Mouse (Mus musculus) forebrain, postnatal 0 days (tissue): ENCODE measurements around the gene Ptma. TPM values are rescaled to one million over a fixed set of nuclear protein-coding genes. Genes with fewer than 3 reads are reported as not detected.
"Not testable (repeated sequence)": the region's sequence is repeated elsewhere in the genome, so short reads cannot be mapped to it uniquely, and the experiment has no call there.

Experiments
- ATAC-seq: fragments of 200-750 bp; cut with Nextera tagmentation; 2 replicates; pipeline ENCODE4 v1.8.0; 2017; ENCODE audit warnings: mild to moderate bottlenecking, moderate library complexity
- DNase-seq: peaks from one replicate; pipeline ENCODE4 v3.0.0-alpha.2; 2015
- H3K27ac ChIP-seq: fragments of 300-500 bp; sonication (generic); 2 replicates; pipeline ENCODE4 v1.5.1; 2014; ENCODE audit warnings: low read depth, mild to moderate bottlenecking, antibody characterized with exemption, low read length, moderate library complexity, mixed read lengths
- H3K27me3 ChIP-seq: fragments of 300-500 bp; sonication (generic); 2 replicates; pipeline ENCODE4 v1.6.1; 2014; ENCODE audit warnings: mild to moderate bottlenecking, low read length, mixed read lengths; ENCODE audit not compliant: insufficient read depth
- H3K36me3 ChIP-seq: fragments of 300-500 bp; sonication (generic); 2 replicates; pipeline ENCODE4 v1.6.1; 2014; ENCODE audit warnings: mild to moderate bottlenecking, moderate library complexity; ENCODE audit not compliant: insufficient read depth
- H3K4me1 ChIP-seq: fragments of 300-500 bp; sonication (generic); 2 replicates; pipeline ENCODE4 v1.6.1; 2014; ENCODE audit warnings: antibody characterized with exemption; ENCODE audit not compliant: insufficient read depth
- H3K4me2 ChIP-seq: fragments of 300-500 bp; sonication (generic); 2 replicates; pipeline ENCODE4 v1.6.1; 2014; ENCODE audit warnings: low read depth, mild to moderate bottlenecking, moderate library complexity
- H3K4me3 ChIP-seq: fragments of 300-500 bp; sonication (generic); 2 replicates; pipeline ENCODE4 v1.5.1; 2014; ENCODE audit warnings: low read depth, low read length, mixed read lengths
- H3K9ac ChIP-seq: fragments of 300-500 bp; sonication (generic); 2 replicates; pipeline ENCODE4 v1.6.1; 2014; ENCODE audit warnings: mild to moderate bottlenecking
- H3K9me3 ChIP-seq: fragments of 300-500 bp; sonication (generic); 2 replicates; pipeline ENCODE4 v1.6.1; 2016; ENCODE audit warnings: low read length
- CTCF ChIP-seq: sonication (generic); IDR thresholded peaks from 2 replicates; pipeline ENCODE4 v1.5.1; 2016; ENCODE audit warnings: antibody characterized with exemption, control low read depth, low read depth
- WGBS: fragments of 180-500 bp; shearing (Covaris S2); extraction: QIAGEN DNeasy Blood & Tissue Kit; methylation state at CpG from one replicate; pipeline ENCODE4 v1.1.7; 2014; 5-methylcytosine and 5-hydroxymethylcytosine counted together
- polyA plus RNA-seq: library from polyadenylated mRNA; unstranded; fragments of >200 nt; fragmentation: Nextera tagmentation; extraction: Ambion mirVana; gene quantifications from 2 replicates; pipeline ENCODE4 v1.2.1, GENCODE M21; 2015
- total RNA-seq: library from RNA; depleted of rRNA; stranded (reverse); fragments of >200 nt; gene quantifications from 2 replicates; pipeline ENCODE4 v1.2.3, GENCODE M21; 2014

Gene Ptma
- total and polyA plus RNA-seq, 2 experiments from 2014 or later = 1,724 to 1,968 TPM

GRCm38 (mm10) chr1:86482288-86482687 is 44.2 kb upstream of the Ptma start:
- TF ChIP-seq CTCF = no peak
- ATAC-seq (no peak), DNase-seq (no peak)
- no peaks in the 10 kb centered on the region for H3K4me1 ChIP-seq
- H3K4me2 ChIP-seq = no peak overlapping the region
- H3K27me3 ChIP-seq = no peaks in the 10 kb centered on the region
- no peak overlapping the region for H3K4me3 ChIP-seq
- H3K9ac ChIP-seq = no peak overlapping the region
- WGBS = 78% methylated on average over 11 of the region's 11 CpGs
- H3K36me3 ChIP-seq = no peaks in the 10 kb centered on the region
- H3K9me3 ChIP-seq = no peaks in the 10 kb centered on the region
- no peak overlapping the region for H3K27ac ChIP-seq

GRCm38 (mm10) chr1:86482761-86483160 is 43.8 kb upstream of the Ptma start:
- Histone ChIP-seq H3K9ac (no peak overlapping the region), H3K4me2 (no peak overlapping the region), H3K27ac (no peak overlapping the region), H3K4me1 (no peaks in the 10 kb centered on the region), H3K4me3 (no peak overlapping the region), H3K36me3 (no peaks in the 10 kb centered on the region), H3K9me3 (no peaks in the 10 kb centered on the region), H3K27me3 (no peaks in the 10 kb centered on the region)
- WGBS = 10% methylated on average over 1 of the region's 1 CpGs
- ATAC-seq = no peak
- DNase-seq = no peak
- no peak for TF ChIP-seq CTCF

GRCm38 (mm10) chr1:86485346-86485745 is 41.2 kb upstream of the Ptma start:
- Histone ChIP-seq H3K9ac (no peak overlapping the region), H3K9me3 (no peaks in the 10 kb centered on the region), H3K27ac (no peak overlapping the region), H3K4me3 (no peak overlapping the region), H3K36me3 (no peaks in the 10 kb centered on the region), H3K27me3 (no peaks in the 10 kb centered on the region), H3K4me2 (no peak overlapping the region), H3K4me1 (peaks cover 10% of the 10 kb centered on the region; the same call in 1 of the 2 replicates)
- no peak for TF ChIP-seq CTCF
- no peak for ATAC-seq
- 93% methylated on average over 1 of the region's 1 CpGs for WGBS
- no peak for DNase-seq

GRCm38 (mm10) chr1:86485858-86486257 is 40.7 kb upstream of the Ptma start:
- ATAC-seq, H3K9ac ChIP-seq, DNase-seq, H3K27me3 ChIP-seq, H3K4me3 ChIP-seq, H3K27ac ChIP-seq, H3K9me3 ChIP-seq, H3K36me3 ChIP-seq, H3K4me2 ChIP-seq: not testable (repeated sequence)
- 96% methylated on average over 6 of the region's 6 CpGs for WGBS
- H3K4me1 ChIP-seq = peaks cover 10% of the 10 kb centered on the region; the same call in 1 of the 2 replicates

GRCm38 (mm10) chr1:86486703-86487294 is 39.7 kb upstream of the Ptma start:
- Histone ChIP-seq H3K27me3 (no peaks in the 10 kb centered on the region), H3K36me3 (no peaks in the 10 kb centered on the region), H3K4me2 (peak overlapping the region; percentile 60), H3K9ac (peak overlapping the region; percentile 85), H3K4me1 (peaks cover 11% of the 10 kb centered on the region; the same call in 1 of the 2 replicates), H3K27ac (peak overlapping the region; percentile 100), H3K9me3 (no peaks in the 10 kb centered on the region), H3K4me3 (peak overlapping the region; percentile 53)
- WGBS = 8% methylated on average over 13 of the region's 13 CpGs
- no peak for TF ChIP-seq CTCF
- ATAC-seq = no peak
- no peak for DNase-seq

- WGBS = 2% methylated on average over 70 of the region's 74 CpGs
- Histone ChIP-seq H3K27me3 (no peaks in the 10 kb centered on the region), H3K4me3 (peak overlapping the region; percentile 53), H3K4me1 (peaks cover 14% of the 10 kb centered on the region; the same call in 1 of the 2 replicates), H3K9ac (peak overlapping the region; percentile 85), H3K4me2 (peak overlapping the region; percentile 60), H3K36me3 (no peaks in the 10 kb centered on the region), H3K27ac (peak overlapping the region; percentile 100), H3K9me3 (no peaks in the 10 kb centered on the region)
- ATAC-seq = peak; percentile 98
- peak; percentile 1; the same call in 1 of the 2 replicates for TF ChIP-seq CTCF
- DNase-seq = peak; percentile 100
Measured at GRCm38 (mm10) chr1:86487295-86487907, 39.1 kb upstream of the Ptma start.

GRCm38 (mm10) chr1:86487908-86488314 is 38.6 kb upstream of the Ptma start:
- Histone ChIP-seq H3K4me2 (peak overlapping the region; percentile 60), H3K36me3 (no peaks in the 10 kb centered on the region), H3K9me3 (no peaks in the 10 kb centered on the region), H3K9ac (peak overlapping the region; percentile 74), H3K27me3 (no peaks in the 10 kb centered on the region), H3K4me1 (peaks cover 14% of the 10 kb centered on the region; the same call in 1 of the 2 replicates), H3K27ac (peak overlapping the region; percentile 99), H3K4me3 (peak overlapping the region; percentile 41)
- TF ChIP-seq CTCF = no peak
- 6% methylated on average over 20 of the region's 20 CpGs for WGBS
- ATAC-seq (no peak; the same call in 1 of the 2 replicates), DNase-seq (no peak)
